Mouse (Mus musculus): ENCODE measurements around the gene Gm20388.
A peak's percentile ranks its signal among the peaks of the same experiment; 100 is the strongest.

Gene Gm20388

DNA sequence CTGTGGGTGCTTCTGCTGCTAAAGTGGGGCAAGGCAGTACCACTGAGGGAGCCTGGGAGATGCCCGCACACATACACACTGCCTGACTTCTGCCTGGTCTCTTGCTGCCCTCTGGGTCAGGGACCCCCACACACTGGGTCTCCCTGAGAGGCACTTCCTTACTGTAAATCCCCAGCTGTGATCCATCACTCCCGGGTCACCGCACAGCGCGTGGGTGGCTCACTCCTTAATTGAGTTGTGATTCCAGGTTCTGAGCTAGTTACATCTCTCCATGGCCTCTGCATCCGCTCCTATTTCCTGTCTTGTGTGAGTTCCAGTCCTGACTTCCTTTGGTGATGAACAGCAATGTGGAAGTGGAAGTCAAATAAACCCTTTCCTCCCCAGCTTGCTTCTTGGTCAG, 3420.1 kb downstream of the Gm20388 start:
- no peak for DNase-seq (ENCODE audit: low read depth, low spot score)

DNA sequence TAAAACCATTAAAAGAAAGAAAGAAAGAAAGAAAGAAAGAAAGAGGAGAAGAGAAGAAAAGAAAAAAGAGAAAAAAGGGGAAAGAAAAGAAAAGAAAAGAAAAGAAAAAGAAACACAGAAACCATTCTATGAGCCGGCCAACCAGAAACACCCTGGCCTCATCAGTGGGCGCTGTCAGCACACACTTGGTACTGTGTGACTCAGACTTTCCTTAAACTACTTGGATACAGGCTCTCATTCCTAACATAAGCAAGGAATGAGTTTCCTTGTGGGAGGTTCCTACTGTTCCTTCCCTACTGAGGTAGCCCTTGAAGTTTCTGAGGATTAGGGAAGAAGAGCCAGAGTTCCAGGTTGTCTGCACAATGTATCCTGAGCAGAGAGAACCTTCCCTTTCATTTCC, 3420.7 kb downstream of the Gm20388 start:
- DNase-seq (ENCODE audit: low read depth, low spot score), result no peak

DNA sequence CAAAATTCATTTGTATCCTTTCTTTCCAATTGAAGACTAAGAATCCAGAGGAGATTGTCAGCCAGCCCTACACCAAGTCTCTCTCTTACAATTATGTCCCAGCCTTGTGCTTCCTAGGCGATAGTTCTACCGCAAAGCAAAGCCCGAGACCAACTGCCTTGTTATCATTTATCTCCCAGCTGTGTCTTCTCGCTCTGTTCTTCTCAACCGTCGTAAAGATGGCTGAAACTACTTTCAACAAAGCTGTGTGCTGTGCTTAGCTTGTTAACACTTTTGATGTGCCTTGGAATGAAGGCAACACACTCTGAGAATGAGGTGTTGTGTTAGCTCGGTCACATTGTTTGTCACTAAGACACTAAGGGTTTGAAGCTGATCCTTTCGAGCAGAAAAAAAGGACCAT, 3421.2 kb downstream of the Gm20388 start:
- DNase-seq (ENCODE audit: low read depth, low spot score), result no peak

DNA sequence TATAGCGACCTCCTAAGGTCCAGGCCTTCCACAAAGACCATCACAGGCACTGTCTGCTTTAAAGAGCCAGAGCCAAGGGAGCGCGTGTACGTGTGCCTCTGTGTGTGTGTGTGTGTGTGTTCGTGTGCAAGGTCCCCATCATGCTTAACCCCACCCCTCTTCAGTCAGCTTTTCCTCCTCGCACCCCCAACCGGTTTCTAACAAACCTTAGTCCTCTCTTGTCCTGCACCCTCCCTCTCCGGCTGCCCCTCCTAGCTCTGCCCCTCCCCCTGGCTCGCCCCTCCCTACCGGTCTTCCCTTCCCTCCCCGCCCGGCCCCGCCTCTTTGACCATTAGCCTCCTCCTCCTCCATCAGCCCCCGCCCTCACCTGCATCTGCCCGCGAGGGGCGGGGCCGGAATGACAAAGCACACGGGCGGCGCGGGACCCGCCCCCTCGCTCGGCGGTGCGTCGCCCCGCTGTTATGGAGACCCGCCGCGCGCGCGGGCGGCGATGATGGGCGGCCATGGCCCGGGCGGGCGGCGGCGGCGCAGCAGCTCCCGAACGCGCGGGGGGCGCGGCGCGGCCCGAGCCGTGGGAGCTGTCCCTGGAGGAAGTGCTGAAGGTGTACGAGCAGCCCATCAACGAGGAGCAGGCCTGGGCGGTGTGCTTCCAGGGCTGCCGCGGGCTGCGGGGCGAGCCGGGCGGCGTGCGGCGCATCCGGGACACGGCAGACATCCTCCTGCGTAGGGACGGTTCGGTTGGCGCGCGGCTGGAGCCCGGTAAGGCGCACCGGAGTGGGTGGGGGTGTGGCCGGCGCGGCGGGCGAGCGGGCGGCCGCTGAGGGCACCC, 3421.8 kb downstream of the Gm20388 start, which contains the start of gene Spire2:
TSS of gene Spire2 (plus strand) at position 452 of the 829 bp plus-strand sequence.
- DNase-seq (ENCODE audit: low read depth, low spot score), result peak; percentile 60

DNA sequence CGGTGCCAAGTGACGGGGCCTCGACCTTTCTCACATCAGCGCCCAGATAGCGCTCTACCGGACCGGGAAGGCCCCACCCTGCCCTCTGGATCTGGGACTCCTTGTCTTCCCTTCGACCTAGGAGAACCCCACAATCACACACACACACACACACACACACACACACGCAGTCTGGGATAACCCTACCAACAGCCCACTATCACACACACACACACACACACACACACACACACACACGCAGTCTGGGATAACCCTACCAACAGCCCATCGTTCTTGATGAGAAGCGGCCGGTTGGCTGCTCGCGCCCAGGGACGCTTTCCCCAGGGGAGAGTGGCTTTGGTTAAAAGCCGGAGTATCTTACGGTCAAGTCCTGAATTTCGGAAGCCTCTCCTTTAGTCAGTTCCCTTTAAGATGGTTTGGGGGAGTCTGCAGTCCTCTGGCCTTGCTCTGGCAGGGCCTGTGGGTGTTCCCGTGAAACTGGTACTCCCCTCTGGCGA, 3422.5 kb downstream of the Gm20388 start:
- no peak for DNase-seq (ENCODE audit: low read depth, low spot score)

DNA sequence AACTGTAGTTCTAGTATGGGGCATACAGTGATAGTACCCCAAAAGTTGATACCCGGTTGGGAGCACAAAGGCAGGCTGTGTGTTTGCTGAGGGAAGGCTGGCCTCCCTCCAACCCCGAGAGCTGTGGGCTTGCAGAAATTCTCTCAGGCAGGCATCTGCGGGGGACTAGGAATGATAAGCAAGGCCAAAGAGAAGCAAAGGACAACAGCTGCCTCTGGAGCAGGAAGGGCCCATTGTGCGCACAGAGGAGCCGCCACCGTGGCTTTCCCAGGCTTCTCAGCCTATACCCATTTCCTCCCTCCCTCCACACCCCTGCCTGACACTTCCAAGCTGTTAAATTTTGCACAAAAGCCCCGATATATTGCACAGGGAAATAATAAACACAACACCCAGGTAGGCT, 3423.2 kb downstream of the Gm20388 start:
- DNase-seq (ENCODE audit: low read depth, low spot score), result no peak

DNA sequence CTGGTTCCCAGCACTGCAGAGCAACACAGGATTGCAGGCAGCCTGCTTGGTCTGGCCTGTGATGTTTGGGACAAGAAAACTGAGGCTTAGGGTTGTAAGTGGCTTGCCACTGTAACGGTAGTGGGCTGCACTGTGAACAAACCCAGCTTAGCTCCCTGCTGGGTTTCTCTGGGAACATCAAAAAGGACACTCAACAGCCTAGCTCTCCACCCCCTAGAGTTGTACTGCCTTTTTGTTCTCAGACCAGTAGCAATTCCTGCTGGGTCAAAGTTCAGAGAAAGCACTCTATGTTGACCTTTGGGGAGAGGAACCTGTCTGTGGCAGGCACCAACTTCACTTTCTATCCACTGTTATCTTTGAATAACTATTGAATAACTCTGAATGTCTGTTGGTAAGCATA, 3423.8 kb downstream of the Gm20388 start:
- DNase-seq (ENCODE audit: low read depth, low spot score), result no peak

DNA sequence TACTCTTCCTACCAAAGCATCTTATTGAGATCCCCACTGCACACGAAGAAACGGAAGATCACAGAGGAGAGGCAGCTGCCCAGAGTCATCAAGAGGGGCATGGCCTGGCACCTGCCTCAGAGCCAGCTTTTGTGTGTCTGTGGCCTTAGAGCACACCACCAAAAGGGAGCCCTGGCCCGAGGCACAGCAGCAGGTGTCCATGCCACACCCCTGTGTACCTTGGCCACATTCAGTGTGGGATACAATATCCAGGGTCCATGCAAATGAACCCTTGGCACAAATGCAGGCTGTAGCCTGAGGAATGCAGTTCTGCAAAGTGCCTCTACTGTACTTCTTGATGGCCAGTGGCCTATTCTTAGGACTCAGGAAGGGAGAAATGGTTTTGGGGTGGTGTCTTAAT, 3426.8 kb downstream of the Gm20388 start:
- no peak for DNase-seq (ENCODE audit: low read depth, low spot score)

DNA sequence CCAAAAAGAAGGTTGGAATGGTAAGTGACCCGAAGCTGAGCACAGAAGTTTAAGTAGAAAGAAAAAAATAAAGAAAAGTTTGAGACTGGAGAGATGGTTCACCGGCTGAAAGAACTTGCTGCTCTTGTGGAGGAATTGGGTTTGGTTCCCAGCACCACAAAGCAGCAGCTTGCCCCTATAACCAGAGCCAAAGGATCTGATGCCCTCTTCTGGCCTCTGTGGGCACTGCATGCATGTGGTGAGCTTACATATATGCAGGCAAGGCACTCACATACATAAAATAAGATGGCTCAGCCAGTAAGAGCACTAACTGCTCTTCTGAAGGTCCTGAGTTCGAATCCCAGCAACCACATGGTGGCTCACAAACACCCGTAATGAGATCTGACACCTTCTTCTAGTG, 3429.4 kb downstream of the Gm20388 start:
- DNase-seq (ENCODE audit: low read depth, low spot score), result no peak

DNA sequence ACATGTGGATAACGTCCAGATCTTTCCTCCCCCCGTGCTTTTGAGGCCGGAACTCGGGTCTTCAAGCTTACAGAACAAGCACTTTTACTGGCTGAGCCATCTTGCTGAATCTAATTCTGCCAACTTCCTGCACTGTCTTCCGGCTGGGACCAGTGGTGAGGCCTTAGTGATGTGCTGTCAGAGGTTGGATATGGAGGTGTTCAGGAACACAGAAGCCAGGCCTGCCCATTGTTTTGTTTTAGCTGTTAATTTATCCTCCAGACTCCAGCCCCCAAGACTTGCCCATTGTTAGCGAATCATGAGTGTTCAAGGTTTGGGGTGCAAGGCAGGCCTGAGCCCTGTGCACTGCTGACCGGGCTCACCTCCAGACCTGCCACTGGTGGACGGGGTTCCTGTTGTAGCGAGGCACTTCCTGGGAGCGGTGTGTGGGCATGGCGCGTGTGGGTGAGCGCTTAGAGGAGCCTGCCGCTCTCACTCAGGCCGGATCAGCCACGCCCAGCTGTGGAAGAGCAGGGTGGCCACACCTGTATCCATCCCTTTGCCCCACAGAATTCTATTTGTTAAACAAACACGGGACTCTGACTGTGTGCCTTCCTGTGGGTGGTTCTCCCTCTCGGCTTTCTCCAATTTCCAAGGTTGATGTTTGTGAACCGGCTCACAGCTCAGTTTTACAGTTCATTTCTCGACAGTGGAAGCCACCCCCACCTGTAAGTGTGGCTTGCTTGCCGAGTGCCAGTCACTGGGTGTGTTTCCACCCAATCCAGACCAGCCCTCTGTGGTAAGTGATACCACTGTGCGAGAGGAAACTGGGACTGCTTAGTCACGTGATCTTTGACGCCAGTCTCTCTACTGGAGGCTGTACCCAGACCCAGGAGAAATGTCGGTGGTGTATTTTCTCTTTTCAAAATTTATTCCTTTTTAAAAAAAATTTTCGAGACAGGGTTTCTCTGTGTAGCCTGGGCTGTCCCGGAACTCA, 3430.7 kb downstream of the Gm20388 start:
- no peak for DNase-seq (ENCODE audit: low read depth, low spot score)

DNA sequence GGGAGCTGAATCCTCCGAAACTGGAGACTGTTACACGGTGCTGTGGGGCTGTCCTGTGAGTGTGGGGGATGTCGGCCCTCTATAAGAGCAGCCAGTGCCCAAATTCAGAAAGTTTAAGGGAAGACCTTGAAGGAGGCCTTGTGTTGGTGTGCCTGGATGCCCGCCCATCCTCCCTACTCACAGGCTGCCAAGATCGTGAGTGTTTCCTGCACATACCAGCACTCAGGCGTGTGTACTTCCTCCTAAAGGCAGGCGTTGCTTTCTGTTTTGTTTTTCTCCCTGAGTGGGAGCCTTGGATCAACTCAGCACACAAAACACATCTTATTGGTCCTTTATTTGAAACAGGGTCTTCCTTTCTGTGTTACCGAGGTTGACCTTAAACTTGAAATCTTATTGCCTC, 3431.6 kb downstream of the Gm20388 start:
- no peak for DNase-seq (ENCODE audit: low read depth, low spot score)

DNA sequence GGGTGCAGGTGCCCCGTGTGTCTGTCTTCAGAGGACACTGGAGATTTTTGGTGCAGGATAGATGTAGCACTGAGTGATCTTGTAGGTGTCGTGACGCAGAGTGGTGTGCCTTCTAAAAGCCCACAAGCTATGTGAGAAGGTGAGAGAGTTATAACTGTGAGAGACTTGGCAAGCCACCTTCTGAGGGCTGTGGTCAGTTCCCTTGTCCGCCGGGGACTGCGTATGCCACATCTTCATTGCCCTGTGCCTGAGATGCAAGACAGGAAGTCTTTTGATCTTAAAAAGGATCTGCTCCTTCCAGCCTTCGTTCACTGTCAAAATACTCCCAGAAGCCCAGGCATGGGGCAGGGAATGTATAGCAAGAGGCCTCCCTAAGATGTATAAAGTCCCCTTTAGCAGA, 3432.3 kb downstream of the Gm20388 start:
- DNase-seq (ENCODE audit: low read depth, low spot score), result no peak

DNA sequence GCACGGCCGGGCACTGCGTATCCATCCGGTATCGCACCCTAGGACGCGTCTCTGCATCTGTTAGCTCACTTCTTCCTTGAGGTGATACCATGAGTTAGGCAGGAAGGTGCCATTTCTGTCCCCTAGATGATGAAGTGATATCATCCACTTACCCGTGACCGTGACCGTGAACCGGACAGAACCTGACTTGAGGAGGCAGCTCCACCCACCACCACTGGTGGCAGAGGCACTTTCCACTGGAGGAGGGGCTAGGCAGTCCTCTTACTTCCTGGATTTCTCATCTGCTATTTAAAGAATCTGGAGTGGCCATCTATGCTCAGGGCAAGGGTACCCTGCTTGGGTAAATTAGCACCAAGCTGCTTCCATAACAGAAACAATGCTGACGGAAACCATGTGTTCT, 3432.8 kb downstream of the Gm20388 start:
- no peak for DNase-seq (ENCODE audit: low read depth, low spot score)

DNA sequence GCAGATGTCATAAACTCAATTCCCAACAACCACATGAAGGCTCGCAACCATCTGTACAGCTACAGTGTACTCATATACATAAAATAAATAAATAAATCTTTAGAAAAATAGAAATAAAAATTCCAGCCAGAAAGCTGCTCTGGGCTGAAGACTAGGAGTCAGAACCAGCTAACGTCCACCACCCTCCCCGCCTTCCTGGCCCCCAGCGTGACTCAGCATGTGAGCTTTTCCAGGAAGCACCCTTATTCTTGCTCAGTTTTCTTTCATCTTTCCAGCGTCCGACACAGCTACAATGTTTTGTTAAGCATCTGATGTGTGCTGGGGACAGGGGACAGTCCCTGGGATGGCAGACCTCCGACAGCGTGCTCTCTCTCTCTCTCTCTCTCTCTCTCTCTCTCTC, 3434.5 kb downstream of the Gm20388 start:
- DNase-seq (ENCODE audit: low read depth, low spot score), result no peak

DNA sequence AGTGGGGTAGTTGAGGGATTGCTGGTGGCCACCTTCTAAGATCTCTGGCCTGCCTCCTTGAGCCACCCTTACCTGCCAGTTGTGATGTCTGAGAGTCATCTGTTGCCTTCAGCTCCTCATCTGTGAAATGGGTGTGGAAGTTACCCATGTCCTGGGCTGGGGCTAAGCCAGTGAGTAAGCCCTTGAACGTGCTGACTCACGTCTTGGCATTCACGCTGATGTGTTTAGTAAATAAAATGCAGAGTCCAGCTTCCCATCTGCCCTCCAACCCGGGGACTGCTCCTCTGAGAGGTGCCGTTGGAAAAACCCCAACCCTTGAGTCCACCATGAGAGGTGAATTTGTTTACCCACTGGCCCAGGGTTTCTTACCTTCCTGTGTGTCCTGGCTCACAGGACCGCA, 3435.2 kb downstream of the Gm20388 start:
- no peak for DNase-seq (ENCODE audit: low read depth, low spot score)

DNA sequence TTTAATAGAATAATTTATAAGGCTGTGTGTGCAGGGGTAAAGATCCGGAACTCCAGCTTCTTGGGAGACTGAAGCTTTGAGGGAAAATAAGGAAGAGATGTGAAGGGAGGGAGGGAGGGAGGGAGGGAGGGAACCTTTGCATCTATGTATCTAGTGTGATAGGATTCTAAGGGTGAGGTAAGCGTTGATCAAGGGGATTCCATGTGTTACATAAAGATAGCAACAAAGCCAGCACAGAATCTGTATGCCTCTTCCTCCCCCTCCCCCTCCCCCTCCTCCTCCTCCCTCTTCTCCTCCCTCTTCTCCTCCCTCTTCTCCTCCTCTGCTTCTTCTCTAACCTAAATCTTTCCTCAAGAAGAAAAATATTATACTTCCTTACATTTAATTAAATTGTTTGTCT, 3436.7 kb downstream of the Gm20388 start:
- DNase-seq (ENCODE audit: low read depth, low spot score), result no peak

DNA sequence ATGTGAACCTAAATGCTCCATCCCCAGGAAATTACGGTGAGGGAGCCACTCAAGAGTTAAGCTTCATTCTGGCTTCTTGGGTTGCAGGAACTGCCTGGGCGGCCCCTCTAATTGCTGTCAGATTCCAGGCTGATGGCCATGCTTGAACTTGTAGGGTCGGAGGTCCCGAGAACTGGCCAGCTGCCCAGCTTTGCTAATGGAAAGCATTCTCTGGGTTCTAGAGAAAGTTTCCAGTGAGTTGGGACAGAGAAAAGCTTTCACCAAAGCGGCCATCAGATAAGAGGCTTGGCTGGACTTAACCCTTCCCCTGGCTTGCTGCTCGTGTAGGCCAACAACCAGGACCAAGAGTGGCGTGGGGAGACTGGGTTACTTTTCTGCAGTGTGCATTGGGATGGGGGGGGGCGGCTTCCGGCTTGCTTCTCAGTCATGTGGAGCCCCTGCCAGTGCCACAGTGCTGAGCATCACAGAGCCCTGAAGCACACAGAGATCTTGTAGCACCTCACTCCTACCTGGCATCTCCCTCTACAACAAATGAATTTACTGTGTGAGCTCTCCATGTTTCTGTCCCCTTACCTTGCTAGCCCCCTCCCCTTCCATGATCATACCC, 3437.7 kb downstream of the Gm20388 start:
- no peak for DNase-seq (ENCODE audit: low read depth, low spot score)

DNA sequence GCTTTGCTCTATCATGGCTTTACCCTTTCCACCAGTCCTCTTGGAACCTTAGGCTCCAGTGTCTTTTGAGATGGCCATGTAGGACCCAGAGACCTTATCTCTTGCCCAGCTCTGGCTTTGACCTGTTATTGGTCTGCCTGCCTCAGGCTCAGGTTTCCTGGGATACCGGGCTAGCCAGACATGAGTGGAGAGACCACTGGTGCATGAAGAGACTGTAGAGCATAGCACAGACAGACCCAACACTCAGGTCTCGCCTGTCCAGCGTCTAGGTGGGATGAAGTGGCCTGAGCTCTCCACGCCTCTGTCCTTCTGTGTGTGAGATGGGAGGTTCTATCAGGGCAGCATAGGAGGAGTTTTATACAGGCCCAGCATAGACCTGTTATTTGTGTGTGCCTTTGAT, 3438.4 kb downstream of the Gm20388 start:
- DNase-seq (ENCODE audit: low read depth, low spot score), result no peak

DNA sequence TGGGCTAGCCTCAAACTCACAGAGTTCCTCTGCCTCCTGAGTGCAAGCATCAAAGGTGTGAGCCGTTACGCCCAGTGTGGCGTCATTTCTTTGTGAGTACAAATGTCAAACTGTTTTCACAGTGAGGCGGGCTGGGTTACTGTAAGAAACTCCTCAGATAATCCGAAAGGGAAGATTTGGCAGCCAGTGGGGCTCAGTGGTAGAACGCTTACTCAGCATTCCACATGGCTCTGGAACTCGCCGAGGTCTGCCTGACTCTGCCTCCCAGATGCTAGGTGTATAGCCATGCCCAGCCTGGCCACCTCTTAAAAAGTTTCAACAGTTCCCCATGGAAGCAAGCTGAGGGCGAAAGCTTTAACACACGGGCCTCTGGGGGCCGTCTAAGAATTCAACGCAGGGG, 3441.5 kb downstream of the Gm20388 start:
- DNase-seq (ENCODE audit: low read depth, low spot score), result no peak

DNA sequence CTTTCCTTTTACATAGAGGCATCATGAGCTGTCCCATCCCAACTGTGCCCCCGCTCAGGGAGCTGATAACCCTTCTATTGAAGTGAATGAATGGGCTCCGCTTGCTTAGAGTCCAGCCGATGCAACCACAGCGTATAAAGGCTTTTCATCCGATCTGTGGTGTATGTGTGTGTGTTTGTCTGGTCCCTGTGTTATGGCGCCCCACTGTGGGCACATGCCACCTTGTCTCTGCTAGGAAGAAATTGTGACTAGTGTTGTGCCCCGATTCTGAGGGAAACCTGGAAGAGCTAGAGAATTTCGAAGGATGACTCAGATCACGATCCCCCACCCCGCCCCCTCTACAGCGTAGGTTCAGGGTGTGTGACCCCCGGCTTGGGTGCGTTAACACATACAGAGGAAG, 3442.1 kb downstream of the Gm20388 start:
- no peak for DNase-seq (ENCODE audit: low read depth, low spot score)

DNA sequence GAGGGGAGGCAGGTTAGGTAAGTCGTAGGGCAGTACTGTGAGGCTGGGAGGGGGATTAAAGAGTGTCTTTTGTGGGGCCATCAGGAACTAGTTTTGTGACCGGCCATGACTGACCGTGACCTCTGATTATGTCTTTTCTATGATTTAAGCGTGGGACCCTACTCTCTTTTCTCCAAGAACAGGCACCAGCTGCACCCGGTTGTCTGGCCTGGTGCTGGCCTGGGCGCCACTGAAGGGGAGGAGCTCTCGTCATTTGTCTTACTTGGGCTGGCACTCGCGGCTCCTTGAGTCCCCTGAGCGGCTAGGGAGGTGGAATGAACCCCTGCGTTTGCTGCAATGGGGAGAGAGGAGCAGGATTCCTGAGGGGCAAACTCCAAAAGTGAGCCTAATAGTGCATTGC, 3442.6 kb downstream of the Gm20388 start:
- no peak for DNase-seq (ENCODE audit: low read depth, low spot score)

All from c-Kit-negative CD71-positive TER-119-positive erythroid progenitor cells, embryonic 14.5 days (primary cell).